ENCODE assay signal across 8 mouse cellular contexts in genomic region chr4:152138497-152139260, GRCm38 (mm10). TPM values are rescaled to one million over a fixed set of nuclear protein-coding genes. Genes with fewer than 3 reads are reported as not detected.
DNase-seq lines count a peak whose midpoint lies in the region; ATAC-seq and TF ChIP-seq lines count a peak whose summit lies in the region.

No protein-coding gene starts in this region.

- peak overlapping the region; percentile 49; the same call in 1 of the 2 replicates for H3K9ac ChIP-seq in heart, embryonic 16.5 days (ENCODE audit: low read length)
- H3K9ac ChIP-seq in liver, embryonic 16.5 days (ENCODE audit: low read depth, low read length) = no peak overlapping the region; the same call in 1 of the 2 replicates
- 0 out of 2 replicates have a peak overlapping the region, but pooled peaks have one; percentile 6 for H3K9ac ChIP-seq in neural tube, embryonic 12.5 days

- no peak overlapping the region for H3K27ac ChIP-seq in heart, embryonic 16.5 days (ENCODE audit: low read length)
- H3K27ac ChIP-seq in liver, embryonic 16.5 days (ENCODE audit: low read length) = no peak overlapping the region
- H3K27ac ChIP-seq in neural tube, embryonic 12.5 days = no peak overlapping the region
- no peak overlapping the region for H3K27ac ChIP-seq in testis, adult 2 months (ENCODE audit: control insufficient read depth, insufficient read depth, low read depth, low read length)

- 3% methylated on average over 51 of the region's 51 CpGs for WGBS in heart, embryonic 16.5 days
- 2% methylated on average over 51 of the region's 51 CpGs for WGBS in liver, embryonic 16.5 days (ENCODE audit: insufficient replicate concordance)
- 2% methylated on average over 51 of the region's 51 CpGs for WGBS in neural tube, embryonic 12.5 days

- DNase-seq in c-Kit-negative CD71-positive TER-119-positive erythroid progenitor cells, embryonic 14.5 days (ENCODE audit: low read depth, low spot score) = peak; percentile 70
- peak; percentile 90 to 94 for DNase-seq in kidney, postnatal 25 days

- TF ChIP-seq CTCF in testis, adult 2 months (IDR thresholded peaks at IDR 0.05; ENCODE audit: control insufficient read depth, insufficient read depth, insufficient replicate concordance, low read depth, low read length) = peak; percentile 96

- H3K9me3 ChIP-seq in heart, embryonic 16.5 days (replicated peaks; ENCODE audit: control insufficient read depth, low read length) = no peaks in the 10 kb centered on the region
- no peaks in the 10 kb centered on the region; the same call in 1 of the 2 replicates for H3K9me3 ChIP-seq in liver, embryonic 16.5 days (replicated peaks; ENCODE audit: control insufficient read depth, low read length)
- H3K9me3 ChIP-seq in neural tube, embryonic 12.5 days = no peaks in the 10 kb centered on the region

- peaks cover 20% of the 10 kb centered on the region for H3K27me3 ChIP-seq in heart, embryonic 16.5 days (ENCODE audit: control insufficient read depth, insufficient read depth, low read length)
- H3K27me3 ChIP-seq in liver, embryonic 16.5 days (ENCODE audit: control insufficient read depth, insufficient read depth, low read depth, low read length) = peaks cover 19% of the 10 kb centered on the region
- peaks cover 39% of the 10 kb centered on the region for H3K27me3 ChIP-seq in neural tube, embryonic 12.5 days (replicated peaks)
- no peaks in the 10 kb centered on the region for H3K27me3 ChIP-seq in testis, adult 2 months (ENCODE audit: control insufficient read depth, insufficient read depth, low read length)

- H3K36me3 ChIP-seq in heart, embryonic 16.5 days (ENCODE audit: control insufficient read depth, insufficient read depth) = no peaks in the 10 kb centered on the region
- no peaks in the 10 kb centered on the region for H3K36me3 ChIP-seq in liver, embryonic 16.5 days (ENCODE audit: control insufficient read depth, insufficient read depth)
- no peaks in the 10 kb centered on the region for H3K36me3 ChIP-seq in neural tube, embryonic 12.5 days
- no peaks in the 10 kb centered on the region for H3K36me3 ChIP-seq in testis, adult 2 months (ENCODE audit: control insufficient read depth, insufficient read depth, low read length)

- peak overlapping the region; percentile 61 for H3K4me3 ChIP-seq in heart, embryonic 16.5 days (ENCODE audit: low read length)
- H3K4me3 ChIP-seq in liver, embryonic 16.5 days (ENCODE audit: low read depth, low read length) = peak overlapping the region; percentile 64
- H3K4me3 ChIP-seq in neural tube, embryonic 12.5 days = peak overlapping the region; percentile 35
- H3K4me3 ChIP-seq in testis, adult 2 months (ENCODE audit: control insufficient read depth, low read depth, low read length) = peak overlapping the region; percentile 88

- peaks cover 9% of the 10 kb centered on the region; the same call in 1 of the 2 replicates for H3K4me1 ChIP-seq in heart, embryonic 16.5 days (ENCODE audit: control insufficient read depth, insufficient read depth, low read length)
- H3K4me1 ChIP-seq in liver, embryonic 16.5 days (ENCODE audit: control insufficient read depth, low read depth, low read length) = peaks cover 12% of the 10 kb centered on the region
- peaks cover 9% of the 10 kb centered on the region for H3K4me1 ChIP-seq in neural tube, embryonic 12.5 days
- H3K4me1 ChIP-seq in testis, adult 2 months (ENCODE audit: control insufficient read depth, insufficient read depth, low read length) = peaks cover 10% of the 10 kb centered on the region

- TF ChIP-seq POLR2A in testis, adult 2 months (IDR thresholded peaks at IDR 0.05; ENCODE audit: control insufficient read depth, low read depth, low read length) = no peak

- H3K4me2 ChIP-seq in heart, embryonic 16.5 days (ENCODE audit: low read depth, low read length) = peak overlapping the region; percentile 89
- H3K4me2 ChIP-seq in liver, embryonic 16.5 days (ENCODE audit: low read depth, low read length) = peak overlapping the region; percentile 74
- peak overlapping the region; percentile 65 for H3K4me2 ChIP-seq in neural tube, embryonic 12.5 days (replicated peaks)

- ATAC-seq in CD4-positive, CD25-positive, alpha-beta regulatory T cell, adult 4 months = peak; percentile 78
- peak; percentile 85 for ATAC-seq in erythroid progenitor cell, adult 5-6 weeks (replicated peaks; ENCODE audit: low FRiP score, poor library complexity, severe bottlenecking)
- ATAC-seq in heart, embryonic 16.5 days (replicated peaks; ENCODE audit: extremely low read depth, insufficient read depth, low FRiP score) = peak; percentile 84
- peak; percentile 87 for ATAC-seq in liver, embryonic 16.5 days (ENCODE audit: low read depth)
- ATAC-seq in neural tube, embryonic 12.5 days (ENCODE audit: low FRiP score, low read depth) = peak; percentile 81

RNA-seq across cellular contexts. Expression of gene Espn, which starts 13.5 kb away (rescaled TPM):
- polyA plus RNA-seq in CD4-positive, CD25-positive, alpha-beta regulatory T cell, adult 4 months (2017; shearing (Covaris generic)) = 1 to 10 TPM; 9.5 to 9.9 TPM
- 0.72 TPM in 1 of 2 replicates, not detected in the other for total RNA-seq in erythroid progenitor cell, adult 5-6 weeks (2015; ENCODE audit: low replicate concordance)
- total RNA-seq in erythroid progenitor cell, adult 5-6 weeks (2017; ENCODE audit: low replicate concordance) = not detected in 2 replicates
- 1.3 and 1.5 TPM in 2 replicates for polyA plus RNA-seq in heart, embryonic 16.5 days (2015; fragmentation: Nextera tagmentation; extraction: Ambion mirVana)
- polyA plus RNA-seq in liver, embryonic 16.5 days (2015; fragmentation: Nextera tagmentation; extraction: Ambion mirVana) = 1.1 and 2.3 TPM in 2 replicates
- 0.32 and 0.55 TPM in 2 replicates for polyA plus RNA-seq in neural tube, embryonic 12.5 days (2016; fragmentation: Nextera tagmentation; extraction: Ambion mirVana)
- 84.1 and 87.1 TPM in 2 replicates for polyA plus RNA-seq in testis, adult 2 months (2012; rRNA removed)

RNA-seq across cellular contexts. Expression of gene Hes2, which starts 20.0 kb away (rescaled TPM):
- polyA plus RNA-seq in CD4-positive, CD25-positive, alpha-beta regulatory T cell, adult 4 months (2017; shearing (Covaris generic)) = not detected
- total RNA-seq in erythroid progenitor cell, adult 5-6 weeks (2015; ENCODE audit: low replicate concordance) = not detected in 2 replicates
- not detected in 2 replicates for total RNA-seq in erythroid progenitor cell, adult 5-6 weeks (2017; ENCODE audit: low replicate concordance)
- polyA plus RNA-seq in heart, embryonic 16.5 days (2015; fragmentation: Nextera tagmentation; extraction: Ambion mirVana) = 0.14 TPM in 1 of 2 replicates, not detected in the other
- polyA plus RNA-seq in liver, embryonic 16.5 days (2015; fragmentation: Nextera tagmentation; extraction: Ambion mirVana) = not detected in 2 replicates
- 0.24 and 1.7 TPM in 2 replicates for polyA plus RNA-seq in neural tube, embryonic 12.5 days (2016; fragmentation: Nextera tagmentation; extraction: Ambion mirVana)
- polyA plus RNA-seq in testis, adult 2 months (2012; rRNA removed) = 0.42 and 0.73 TPM in 2 replicates

RNA-seq across cellular contexts. Expression of gene Tnfrsf25, which starts 22.9 kb away (rescaled TPM):
- 100 to 1,000 TPM; 125 to 170 TPM for polyA plus RNA-seq in CD4-positive, CD25-positive, alpha-beta regulatory T cell, adult 4 months (2017; shearing (Covaris generic))
- not detected in 2 replicates for total RNA-seq in erythroid progenitor cell, adult 5-6 weeks (2015; ENCODE audit: low replicate concordance)
- 2.0 TPM in 1 of 2 replicates, not detected in the other for total RNA-seq in erythroid progenitor cell, adult 5-6 weeks (2017; ENCODE audit: low replicate concordance)
- 0.77 and 1.4 TPM in 2 replicates for polyA plus RNA-seq in heart, embryonic 16.5 days (2015; fragmentation: Nextera tagmentation; extraction: Ambion mirVana)
- 0.12 and 0.25 TPM in 2 replicates for polyA plus RNA-seq in liver, embryonic 16.5 days (2015; fragmentation: Nextera tagmentation; extraction: Ambion mirVana)
- polyA plus RNA-seq in neural tube, embryonic 12.5 days (2016; fragmentation: Nextera tagmentation; extraction: Ambion mirVana) = 0.80 and 1.2 TPM in 2 replicates
- 1.2 and 1.5 TPM in 2 replicates for polyA plus RNA-seq in testis, adult 2 months (2012; rRNA removed)

RNA-seq across cellular contexts. Expression of gene Acot7, which starts 39.3 kb away (rescaled TPM):
- 100 to 1,000 TPM; 108 to 145 TPM for polyA plus RNA-seq in CD4-positive, CD25-positive, alpha-beta regulatory T cell, adult 4 months (2017; shearing (Covaris generic))
- 15.1 and 30.2 TPM in 2 replicates for total RNA-seq in erythroid progenitor cell, adult 5-6 weeks (2015; ENCODE audit: low replicate concordance)
- total RNA-seq in erythroid progenitor cell, adult 5-6 weeks (2017; ENCODE audit: low replicate concordance) = 3.7 and 3.9 TPM in 2 replicates
- polyA plus RNA-seq in heart, embryonic 16.5 days (2015; fragmentation: Nextera tagmentation; extraction: Ambion mirVana) = 67.7 and 68.0 TPM in 2 replicates
- 11.9 and 12.0 TPM in 2 replicates for polyA plus RNA-seq in liver, embryonic 16.5 days (2015; fragmentation: Nextera tagmentation; extraction: Ambion mirVana)
- polyA plus RNA-seq in neural tube, embryonic 12.5 days (2016; fragmentation: Nextera tagmentation; extraction: Ambion mirVana) = 191 and 213 TPM in 2 replicates
- 685 and 754 TPM in 2 replicates for polyA plus RNA-seq in testis, adult 2 months (2012; rRNA removed)

Comparison
In these comparisons a context has a peak if more than half of its experiments do, and no peak if none do; other contexts are left out.
1. H3K4me3 ChIP-seq: peak in every context shown above with its lines; median percentile 88 in testis, adult 2 months; 64 in liver, embryonic 16.5 days; 61 in heart, embryonic 16.5 days; 35 in neural tube, embryonic 12.5 days.
2. RNA of gene Tnfrsf25, which starts 22.9 kb away (polyA plus RNA-seq): 125 to 170 TPM in CD4-positive, CD25-positive, alpha-beta regulatory T cell, adult 4 months; 1.2 to 1.5 TPM in testis, adult 2 months, 0.77 to 1.4 TPM in heart, embryonic 16.5 days, 0.80 to 1.2 TPM in neural tube, embryonic 12.5 days and 0.12 to 0.25 TPM in liver, embryonic 16.5 days; every median in the first group is over 10 times any median in the second.
3. Peak in every context shown above with its lines, with median percentiles within 50 percentile points of each other: ATAC-seq and H3K4me2 ChIP-seq.